Mouse (Mus musculus) MEL (cell line): ENCODE data around the gene Dnah17.

ENCODE experiments used
- CTCF ChIP-seq, 3 experiments: IDR thresholded peaks in 2 of 3; conservative IDR thresholded peaks in 1 of 3; 2 replicates each; pipeline ENCODE4 v1.5.1; 2011 to 2012; ENCODE audit warnings: low read length in 3 of 3, low read depth in 2 of 3, mild to moderate bottlenecking in 2 of 3, improper control_type of control experiment in 1 of 3, inconsistent platforms in 1 of 3, mixed read lengths in 1 of 3, moderate library complexity in 1 of 3; ENCODE audit not compliant: control insufficient read depth in 1 of 3, insufficient read depth in 1 of 3, poor library complexity in 1 of 3, severe bottlenecking in 1 of 3
- MAX ChIP-seq: IDR thresholded peaks from 2 replicates; pipeline ENCODE4 v1.6.1; 2011; ENCODE audit warnings: low read length, improper control_type of control experiment
- TCF12 ChIP-seq: IDR thresholded peaks from 2 replicates; pipeline ENCODE4 v1.6.1; 2014; ENCODE audit warnings: low read depth, mild to moderate bottlenecking, inconsistent platforms, low read length, improper control_type of control experiment, moderate library complexity
- USF2 ChIP-seq, 2 experiments: IDR thresholded peaks; 2 replicates each; pipeline ENCODE4 v1.6.1; 2011 to 2012; ENCODE audit warnings: improper control_type of control experiment in 2 of 2, low read length in 2 of 2, borderline replicate concordance in 1 of 2, inconsistent platforms in 1 of 2, low read depth in 1 of 2, mild to moderate bottlenecking in 1 of 2; ENCODE audit not compliant: insufficient read depth in 1 of 2
- ZC3H11A ChIP-seq: IDR thresholded peaks from 2 replicates; pipeline ENCODE4 v1.6.1; 2012; ENCODE audit warnings: low read depth, mild to moderate bottlenecking, inconsistent platforms, low read length, improper control_type of control experiment

GRCm38 (mm10) chr11:118101133-118101532, 29.3 kb downstream of the Dnah17 start:
- TF ChIP-seq ZC3H11A = no peak
- TF ChIP-seq TCF12 = no peak
- TF ChIP-seq MAX = no peak
- no peak for TF ChIP-seq USF2 (IDR thresholded peaks at IDR 0.05; ENCODE audit: borderline replicate concordance in 1 of 2, insufficient read depth in 1 of 2, low read depth in 1 of 2, low read length in 2 of 2)
- no peak; a peak in 1 of 6 replicates for TF ChIP-seq CTCF (IDR thresholded peaks at IDR 0.05 in 2 of 3, conservative IDR thresholded peaks at IDR 0.05 in 1 of 3; ENCODE audit: control insufficient read depth in 1 of 3, insufficient read depth in 1 of 3, low read depth in 2 of 3, low read length in 3 of 3, poor library complexity in 1 of 3, severe bottlenecking in 1 of 3)
